Mouse (Mus musculus) retina, postnatal 1 day (tissue): ENCODE measurements around the gene Tmem220.

ENCODE experiments used
- DNase-seq: peaks from one replicate; pipeline ENCODE4 v3.0.0-alpha.2; 2012

The Tmem220 gene

GRCm38 (mm10) chr11:67062726-67063125 lies 37.8 kb downstream of the Tmem220 start:
- no peak for DNase-seq

- DNase-seq: no peak
These were observed 42.8 kb downstream of the Tmem220 start for GRCm38 (mm10) chr11:67067741-67068140.

GRCm38 (mm10) chr11:67072615-67073130 lies 47.7 kb downstream of the Tmem220 start:
- DNase-seq: peak; percentile 59

GRCm38 (mm10) chr11:67075036-67075435 lies 50.1 kb downstream of the Tmem220 start:
- DNase-seq: peak; percentile 43

GRCm38 (mm10) chr11:67076781-67077180 lies 51.8 kb downstream of the Tmem220 start:
- no peak for DNase-seq

- DNase-seq: peak; percentile 80
These were observed 52.5 kb downstream of the Tmem220 start for GRCm38 (mm10) chr11:67077435-67077834.

GRCm38 (mm10) chr11:67078000-67078399 lies 53.0 kb downstream of the Tmem220 start, which contains the start of gene Myh3:
Gene Myh3, plus strand, starts transcription at chr11:67078300.
- DNase-seq: no peak

GRCm38 (mm10) chr11:67078888-67079287 lies 53.9 kb downstream of the Tmem220 start:
- no peak for DNase-seq

GRCm38 (mm10) chr11:67079740-67080139 lies 54.8 kb downstream of the Tmem220 start:
- peak; percentile 67 for DNase-seq

- peak; percentile 85 for DNase-seq
These were observed 55.2 kb downstream of the Tmem220 start for GRCm38 (mm10) chr11:67080168-67080567.

- DNase-seq: peak; percentile 85
These were observed 56.2 kb downstream of the Tmem220 start for GRCm38 (mm10) chr11:67081125-67081649.

GRCm38 (mm10) chr11:67082188-67082587 lies 57.2 kb downstream of the Tmem220 start:
- DNase-seq: no peak

GRCm38 (mm10) chr11:67082793-67083192 lies 57.8 kb downstream of the Tmem220 start:
- DNase-seq: no peak

- no peak for DNase-seq
These were observed 58.3 kb downstream of the Tmem220 start for GRCm38 (mm10) chr11:67083239-67083638.

- DNase-seq: peak; percentile 39
These were observed 58.9 kb downstream of the Tmem220 start for GRCm38 (mm10) chr11:67083712-67084340.
